Mouse (Mus musculus) liver, embryonic 14.5 days (tissue): ENCODE results near the gene 2410002F23Rik.

Experiments
- CTCF ChIP-seq: IDR thresholded peaks from 2 replicates; pipeline ENCODE4 v1.5.1; 2016; ENCODE audit warnings: antibody characterized with exemption, low read depth, control low read depth
- EP300 ChIP-seq: IDR thresholded peaks from 2 replicates; pipeline ENCODE4 v1.6.1; 2016; ENCODE audit warnings: antibody characterized with exemption, low read depth

DNA sequence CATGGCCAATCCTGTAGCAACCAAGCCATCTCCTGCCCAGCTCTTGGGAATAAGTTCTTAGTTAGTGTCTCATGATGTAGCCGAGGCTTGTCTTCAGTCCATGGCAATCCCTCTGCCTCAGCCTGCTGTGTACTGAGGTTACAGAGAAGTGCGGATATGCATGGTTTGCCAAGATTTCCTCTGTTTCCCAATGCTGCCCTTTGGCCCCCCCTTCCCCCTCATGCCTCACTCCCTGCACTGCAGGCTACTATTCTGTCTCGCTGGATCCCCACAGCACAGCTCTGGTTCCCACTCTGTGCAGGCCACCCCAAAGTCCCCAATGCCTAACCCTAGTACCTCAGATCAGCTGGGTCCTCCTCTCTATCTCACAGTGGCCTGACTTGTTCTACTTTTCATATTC is 38.2 kb upstream of the 2410002F23Rik start:
- TF ChIP-seq CTCF (no peak), EP300 (no peak)
